Mouse (Mus musculus) CD4-positive, CD25-positive, alpha-beta regulatory T cell, adult 4 months (primary cell): ENCODE results near the gene Pard3. TPM values are rescaled to one million over a fixed set of nuclear protein-coding genes. Genes with fewer than 3 reads are reported as not detected.
"Not testable (repeated sequence)": the region's sequence is repeated elsewhere in the genome, so short reads cannot be mapped to it uniquely, and the experiment has no call there.

Experiments used
- ATAC-seq: one replicate; pipeline ENCODE4 v1.8.0; 2017
- polyA plus RNA-seq, 2 experiments: library from polyadenylated mRNA; unstranded; fragments of 100-300 nt; shearing (Covaris generic); gene quantifications; one replicate each; pipeline ENCODE4 v1.2.1; 2017

The Pard3 gene
- polyA plus RNA-seq, 2 experiments from 2014 or later: 0.75 TPM; not detected in 1

DNA sequence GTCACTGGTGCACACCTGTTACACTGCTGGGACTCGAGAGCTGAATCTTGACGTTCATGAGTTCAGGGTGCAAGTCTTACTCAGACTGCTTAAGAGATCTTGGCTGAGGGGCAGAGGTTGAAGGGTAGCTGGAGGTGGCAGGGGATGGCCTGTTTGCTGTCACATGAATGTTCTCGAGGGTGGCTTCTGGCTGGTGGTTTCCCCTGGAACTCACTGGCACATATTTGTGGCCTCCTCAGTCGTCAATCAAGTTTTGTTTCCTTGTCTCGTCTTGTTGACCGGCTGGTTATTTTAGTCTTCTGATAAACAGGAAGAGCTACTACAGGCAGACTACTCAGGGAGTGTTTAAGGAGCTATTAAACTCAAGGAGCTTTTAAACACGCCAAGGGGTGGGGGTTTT lies 79.9 kb downstream of the Pard3 start:
- no peak for ATAC-seq

DNA sequence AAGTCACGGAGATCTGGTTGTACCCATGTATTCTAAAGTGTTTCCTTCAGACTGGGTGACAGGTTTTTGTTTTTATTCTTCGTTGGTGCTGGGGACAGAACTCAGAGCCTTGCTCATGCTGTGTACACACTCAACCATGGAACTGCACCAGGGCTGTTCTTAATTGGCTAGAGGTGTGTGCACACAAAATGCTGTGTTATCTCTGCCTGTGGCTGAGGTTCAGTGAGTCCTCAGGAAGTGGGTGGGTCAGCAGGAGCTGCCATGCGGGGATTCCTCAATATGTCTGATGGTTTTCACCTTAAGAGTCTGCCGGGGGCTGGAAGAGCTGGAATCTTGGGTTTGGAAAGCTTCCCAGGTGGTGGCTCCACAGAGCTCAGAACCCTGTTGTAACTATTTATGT lies 80.9 kb downstream of the Pard3 start:
- ATAC-seq: no peak

DNA sequence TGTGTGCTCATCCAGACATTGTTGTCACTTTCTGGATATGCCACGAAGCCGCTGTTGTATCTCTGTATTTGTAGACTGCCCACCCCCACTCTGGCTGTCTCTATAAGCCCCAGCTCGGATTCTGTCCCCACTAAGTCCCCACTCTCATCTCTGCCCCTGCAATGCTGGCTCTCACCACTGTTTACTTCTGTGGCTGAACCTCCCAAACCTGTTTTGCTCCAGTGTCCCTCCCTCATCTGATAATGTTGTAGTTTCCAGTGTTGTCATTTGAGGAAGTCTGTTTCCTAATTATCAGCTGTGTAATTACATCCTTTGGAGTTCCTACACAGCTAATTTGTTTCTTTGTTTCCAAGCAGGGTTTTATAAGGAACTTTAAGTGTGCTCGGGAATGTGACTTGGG lies 81.4 kb downstream of the Pard3 start:
- no peak for ATAC-seq

DNA sequence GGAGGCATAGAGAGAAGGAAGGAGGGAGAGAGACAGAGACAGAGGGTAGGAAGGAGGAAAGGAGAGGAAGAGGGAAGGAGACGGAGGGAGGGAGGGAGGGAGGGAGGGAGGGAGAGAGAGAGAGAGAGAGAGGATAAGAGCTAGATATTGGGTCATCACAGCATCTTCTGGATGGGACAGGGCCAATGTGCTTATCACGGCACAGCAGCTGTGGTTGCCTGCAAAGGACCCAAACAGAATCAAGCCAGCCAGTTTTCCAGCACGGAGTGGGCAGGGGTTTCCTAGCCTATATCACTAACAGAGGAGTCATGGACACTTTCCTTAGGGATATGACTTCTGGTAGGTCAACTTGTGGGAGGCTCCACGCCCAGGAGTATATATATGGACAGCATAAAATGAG lies 82.4 kb downstream of the Pard3 start:
- no peak for ATAC-seq

DNA sequence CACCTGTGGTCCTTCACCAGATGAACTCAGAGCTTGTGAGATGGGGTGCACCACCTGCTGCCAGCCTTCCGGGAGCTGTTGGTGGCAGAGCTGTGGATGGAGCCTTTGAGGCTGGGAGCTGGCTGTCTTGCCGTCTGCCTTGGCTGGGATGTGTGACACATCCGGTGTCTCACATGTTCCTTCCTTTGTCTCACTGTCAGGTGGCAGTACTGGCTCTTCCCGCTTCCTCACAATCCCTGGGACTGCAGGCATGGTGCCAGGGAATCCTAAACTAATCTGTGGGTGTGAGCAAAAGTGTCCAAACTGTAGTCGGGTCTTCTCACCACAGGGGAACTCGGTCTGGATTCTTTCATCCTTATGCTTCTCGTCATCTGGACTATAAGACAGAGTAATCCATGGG lies 85.1 kb downstream of the Pard3 start:
- no peak for ATAC-seq

DNA sequence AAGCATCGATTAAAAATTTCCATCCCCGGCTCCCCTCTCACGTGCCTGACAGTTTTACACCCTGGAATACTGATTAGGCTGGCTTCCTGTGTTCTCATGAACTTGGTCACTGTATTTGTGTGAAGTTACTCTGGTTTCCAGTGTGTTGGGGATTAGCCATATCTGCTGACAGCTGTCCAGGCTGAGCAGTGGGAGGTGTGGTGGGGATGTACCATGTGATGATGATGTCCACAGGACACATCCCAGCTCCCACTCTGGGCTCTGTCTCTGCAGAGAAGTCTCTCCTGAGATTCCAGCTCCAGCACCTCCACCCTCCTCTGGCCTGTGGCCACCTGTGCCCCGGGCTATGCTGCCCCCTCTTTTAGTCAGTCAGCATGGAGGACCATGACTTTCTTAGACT lies 87.0 kb downstream of the Pard3 start:
- ATAC-seq: no peak

DNA sequence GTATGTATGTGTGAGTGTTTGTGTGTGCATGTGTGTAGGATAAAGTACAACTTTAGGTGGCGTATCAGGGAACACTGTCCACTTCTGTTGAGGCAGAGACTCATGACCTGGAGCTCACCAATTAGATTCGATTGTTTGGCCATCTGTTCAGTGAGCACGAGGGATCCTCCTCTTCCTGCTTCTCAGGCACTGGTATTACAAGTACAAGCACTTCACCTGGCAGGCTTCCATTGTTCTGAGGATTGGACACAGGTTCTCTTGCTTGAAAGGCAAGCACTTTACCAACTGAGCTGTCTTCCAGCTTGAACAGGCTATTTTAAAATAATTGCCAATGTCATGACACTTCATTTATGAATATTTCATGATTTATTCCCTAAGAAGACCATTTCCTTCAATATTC lies 88.0 kb downstream of the Pard3 start:
- no peak for ATAC-seq

DNA sequence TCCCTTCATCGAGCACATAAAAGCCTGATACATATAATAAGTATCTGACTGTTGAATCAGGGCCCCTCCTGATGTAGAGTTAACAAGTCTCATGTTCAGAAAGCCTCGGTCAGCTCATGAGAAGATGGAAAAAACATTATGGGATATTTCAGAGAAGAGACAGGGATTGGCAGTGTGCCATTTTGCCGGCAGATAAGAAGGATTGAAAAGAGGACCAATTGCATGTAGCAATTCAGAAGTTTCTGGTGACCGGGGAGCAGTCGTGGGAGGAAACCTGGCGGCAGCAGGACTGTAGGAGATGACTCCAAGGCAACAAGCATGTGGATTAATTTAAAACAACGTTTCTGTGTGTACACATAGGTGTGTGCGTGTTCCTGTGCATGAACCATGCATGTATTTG lies 93.4 kb downstream of the Pard3 start:
- ATAC-seq: no peak

DNA sequence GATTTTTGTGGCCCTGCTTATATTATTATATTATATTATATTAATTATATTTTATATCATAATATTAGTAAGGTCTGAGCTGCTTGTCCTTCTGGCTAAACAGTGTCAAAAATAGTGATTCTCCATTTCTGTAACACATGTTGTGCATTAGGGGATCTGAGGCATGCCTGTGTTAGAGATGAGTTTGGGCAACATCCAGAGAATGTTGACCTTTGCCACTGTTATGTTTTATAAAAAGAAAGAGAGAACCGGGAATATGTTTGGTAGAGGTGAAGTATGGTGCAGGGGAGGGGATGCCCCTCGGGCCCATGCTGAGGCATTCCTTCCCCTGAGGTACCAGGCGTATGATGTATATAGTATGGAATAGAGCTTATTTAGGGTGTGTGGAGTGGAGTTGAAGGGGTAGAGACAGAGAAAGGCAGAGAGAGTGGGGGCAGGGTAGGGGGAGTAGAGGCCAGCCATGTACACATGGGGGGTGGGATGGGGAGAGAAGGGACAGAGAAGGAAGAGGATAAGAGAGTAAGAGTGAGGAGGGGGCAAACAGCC lies 95.8 kb downstream of the Pard3 start:
- ATAC-seq: no peak

DNA sequence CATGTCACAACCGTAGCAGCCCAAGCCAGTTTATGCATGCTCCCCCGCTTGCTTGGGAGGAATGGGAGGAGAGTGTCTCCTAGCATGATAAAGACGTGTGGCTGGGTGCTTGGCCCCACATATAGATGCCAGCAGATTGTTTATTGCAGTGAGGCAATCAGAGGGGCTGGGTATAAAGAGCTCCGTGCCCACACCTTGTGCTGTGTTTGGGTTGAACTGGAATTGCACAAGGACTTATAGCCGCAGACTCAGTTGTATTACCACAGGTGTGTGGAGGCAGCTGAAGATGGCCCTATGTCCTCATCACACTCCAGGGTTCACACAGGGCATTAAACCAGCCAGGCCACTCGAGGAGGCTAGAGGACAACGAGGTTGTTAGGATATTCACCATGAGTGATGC lies 98.2 kb downstream of the Pard3 start:
- ATAC-seq: no peak

DNA sequence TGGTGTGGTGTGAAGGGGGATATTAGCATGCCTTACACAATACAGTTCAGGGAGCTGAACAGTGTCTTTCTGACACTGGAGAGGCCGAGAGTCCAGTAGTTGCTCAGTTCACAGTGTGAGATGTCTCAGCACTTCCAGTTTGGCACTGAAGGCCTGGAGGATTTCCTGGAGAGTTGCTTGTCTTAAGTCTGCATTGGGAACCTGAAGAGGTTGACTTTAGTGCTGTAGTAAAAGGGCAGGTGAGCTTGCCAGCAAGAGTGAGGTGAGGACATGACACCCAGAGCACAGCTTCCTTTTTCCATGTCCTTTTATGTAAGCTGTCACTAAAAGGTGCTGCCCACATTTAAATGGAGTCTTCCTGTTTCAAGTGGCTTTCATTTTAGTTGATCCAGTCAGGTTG lies 99.1 kb downstream of the Pard3 start:
- no peak for ATAC-seq

DNA sequence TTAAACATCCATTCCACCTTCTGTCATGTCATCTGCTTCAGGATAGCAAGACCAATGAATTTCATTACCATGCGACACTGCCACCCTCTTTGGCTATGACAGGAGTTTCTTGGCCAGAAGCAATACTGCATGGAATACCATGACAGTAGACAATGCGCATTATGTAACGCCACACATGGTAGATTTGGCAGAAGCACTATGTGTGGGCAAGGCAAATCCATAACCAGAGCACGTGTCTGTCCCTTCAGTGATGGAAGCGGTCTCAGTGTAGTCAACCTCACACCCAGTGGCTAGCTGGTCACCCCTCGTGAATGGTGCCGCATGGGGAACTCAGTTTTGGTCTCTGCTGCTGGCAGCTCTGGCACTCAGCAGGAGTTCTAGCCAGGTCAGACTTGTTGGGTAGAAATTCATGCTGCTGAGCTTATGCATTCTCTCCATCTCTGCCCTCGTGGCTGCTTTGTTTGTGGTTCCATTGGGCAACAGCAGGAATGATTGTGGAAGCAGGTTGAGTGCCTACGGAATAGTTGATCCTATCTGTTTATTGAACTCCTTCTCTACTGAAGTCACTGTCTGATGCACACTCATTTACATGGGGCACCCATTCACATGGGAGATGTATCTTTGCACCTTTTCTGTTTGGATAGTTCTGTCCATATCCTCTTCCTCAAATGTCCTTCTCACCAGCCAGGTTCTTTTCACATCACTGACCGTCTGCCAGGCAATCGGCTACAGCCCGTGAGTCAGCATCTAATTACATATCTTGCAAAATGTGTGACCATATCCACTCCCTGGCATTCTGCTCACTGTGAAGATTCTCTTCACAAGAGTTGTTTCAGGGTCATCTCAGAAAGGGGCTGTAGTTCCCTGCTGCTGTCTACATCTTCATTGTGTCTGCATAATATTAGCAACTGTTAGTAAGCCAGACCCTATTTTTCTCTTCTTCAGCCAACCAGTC lies 100.9 kb downstream of the Pard3 start:
- no peak for ATAC-seq

DNA sequence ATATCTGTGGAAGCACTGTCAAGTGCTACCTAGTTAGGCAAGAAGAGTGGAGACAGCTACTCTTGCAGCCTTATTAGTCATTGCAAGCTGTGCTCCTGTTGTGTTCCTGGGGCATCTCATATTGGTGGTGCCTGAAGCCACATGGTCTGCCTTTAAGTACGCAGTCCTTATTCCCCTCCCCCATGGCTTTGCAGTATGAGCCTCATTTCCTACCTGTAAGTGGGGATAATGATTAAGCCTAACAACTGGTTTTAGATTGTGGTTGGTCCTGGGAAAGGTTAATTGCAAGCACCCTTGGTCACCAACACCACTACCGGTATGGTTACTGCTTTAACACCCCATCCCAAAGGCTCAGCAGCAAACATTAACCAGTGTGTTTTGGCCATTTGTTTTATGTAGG lies 104.8 kb downstream of the Pard3 start:
- no peak for ATAC-seq

DNA sequence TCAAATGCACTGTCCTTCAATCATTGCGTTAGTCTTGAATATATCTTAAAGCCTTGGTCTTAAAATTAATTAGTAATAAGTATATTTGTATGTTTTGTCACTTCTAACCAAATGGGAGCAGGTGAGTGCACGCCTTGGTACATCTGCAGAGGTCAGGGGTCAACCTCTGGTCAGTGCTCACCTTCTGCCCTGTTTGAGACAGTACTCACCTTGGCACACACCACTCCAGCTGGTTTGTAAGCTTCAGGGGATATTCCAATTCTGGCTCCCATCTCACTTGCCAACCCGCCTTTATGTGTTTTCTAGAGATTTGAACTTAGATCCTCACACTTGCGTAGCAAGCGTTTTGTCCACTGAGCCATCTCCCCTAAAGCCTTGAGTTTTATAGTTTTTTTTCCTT lies 105.7 kb downstream of the Pard3 start:
- ATAC-seq: no peak

DNA sequence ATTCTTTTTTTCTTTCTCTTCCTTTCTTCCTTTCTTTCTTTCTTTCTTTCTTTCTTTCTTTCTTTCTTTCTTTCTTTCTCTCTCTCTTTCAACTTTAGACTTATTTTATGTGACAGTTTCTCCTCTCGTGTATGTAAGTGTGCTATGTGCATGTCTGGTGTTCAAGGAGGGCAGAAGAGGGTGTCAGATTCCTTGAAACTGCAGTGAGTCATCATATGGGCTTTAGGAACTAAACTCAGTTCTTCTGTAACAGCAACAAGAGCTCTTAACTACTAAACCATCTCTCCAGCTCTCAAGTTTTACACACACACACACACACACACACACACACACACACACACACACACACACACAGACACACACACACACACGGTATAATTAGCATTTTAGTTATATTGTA lies 106.7 kb downstream of the Pard3 start:
- not testable (repeated sequence) for ATAC-seq

DNA sequence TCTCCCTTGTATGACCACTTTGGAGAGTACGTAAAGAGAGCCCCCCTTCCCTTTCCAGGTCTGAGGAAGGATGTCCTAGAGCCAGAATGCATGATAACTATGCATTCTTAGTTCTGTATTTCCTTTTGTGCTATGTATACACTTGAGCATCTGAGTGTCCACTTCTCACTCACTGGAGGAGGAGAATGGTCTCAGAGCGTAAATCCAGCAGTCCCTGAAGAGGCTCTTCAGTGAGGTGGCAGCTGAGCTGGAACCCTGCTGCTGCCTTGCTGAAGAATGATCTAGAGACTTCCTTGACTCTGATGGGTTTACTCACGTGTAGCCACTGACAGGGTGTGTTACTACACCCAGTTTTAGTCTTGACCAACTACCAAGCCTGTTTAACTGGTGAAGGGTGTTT lies 107.2 kb downstream of the Pard3 start:
- no peak for ATAC-seq

DNA sequence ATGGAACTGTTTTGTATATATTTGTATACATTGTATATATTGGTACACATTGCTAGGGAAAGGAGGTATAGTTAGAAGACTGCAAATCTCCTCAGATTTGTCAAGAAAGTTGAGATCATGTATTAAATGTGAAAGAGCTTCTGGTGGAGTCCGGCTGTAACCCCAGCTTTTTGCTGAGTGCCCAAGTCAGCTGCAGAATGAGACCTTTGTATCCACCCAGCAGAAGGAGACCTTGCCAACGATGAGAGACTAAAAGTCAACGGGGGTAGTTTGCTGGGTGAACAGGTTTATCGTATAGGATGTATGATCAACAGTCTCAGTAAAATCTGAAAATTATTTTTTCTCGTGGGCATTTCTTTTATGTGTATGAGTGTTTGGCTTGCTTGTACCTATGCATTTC lies 109.8 kb downstream of the Pard3 start:
- ATAC-seq: no peak

DNA sequence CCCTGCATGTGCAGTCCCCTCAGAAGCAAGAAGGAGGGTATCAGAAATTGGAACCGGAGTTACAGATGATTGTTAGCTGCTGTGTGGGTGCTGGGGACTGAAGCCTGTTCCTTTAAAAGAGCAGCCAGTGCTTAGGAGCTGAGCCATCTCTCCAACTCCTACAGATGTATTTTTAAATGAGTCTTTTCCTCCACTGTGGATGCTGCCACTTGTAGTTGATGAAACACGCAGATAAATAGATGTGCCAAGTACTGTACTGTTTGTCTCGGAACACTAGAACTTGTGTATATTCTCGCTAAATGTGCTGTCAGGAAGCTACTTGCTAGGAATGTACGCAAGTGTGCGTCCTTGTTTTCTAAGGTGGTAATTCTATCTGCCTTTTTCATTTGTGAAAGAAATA lies 110.7 kb downstream of the Pard3 start:
- no peak for ATAC-seq

DNA sequence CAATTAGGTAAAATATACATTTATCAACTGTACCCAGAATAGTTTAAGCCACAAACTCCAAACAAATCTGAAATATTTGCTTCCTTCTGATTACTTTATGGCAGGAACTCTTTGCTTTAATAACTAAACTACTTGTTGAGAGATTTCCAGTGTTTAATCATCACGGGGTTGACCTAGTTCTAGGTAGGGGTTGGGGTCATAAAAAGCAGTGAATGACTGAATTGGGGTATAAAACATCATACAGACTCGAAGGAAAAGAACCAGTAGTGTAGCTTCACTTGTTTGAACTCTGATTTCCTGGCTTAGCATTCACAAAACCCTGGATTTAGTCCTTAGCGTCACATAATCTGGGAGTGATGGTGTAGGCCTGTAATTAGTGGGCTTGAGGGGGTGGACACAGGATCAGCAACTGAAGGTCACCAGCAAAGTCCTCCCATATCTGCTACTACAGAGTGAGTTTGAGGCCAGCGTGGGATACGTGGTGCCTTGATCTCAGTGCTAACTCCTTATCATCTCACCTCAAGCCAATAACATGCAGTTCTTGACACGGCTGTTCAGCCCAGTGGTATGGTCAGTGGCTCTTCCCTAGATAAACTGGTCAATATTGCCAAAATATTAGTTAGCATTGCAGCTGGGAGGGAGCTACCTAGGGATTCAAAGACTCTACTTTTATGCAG lies 111.6 kb downstream of the Pard3 start:
- no peak for ATAC-seq

DNA sequence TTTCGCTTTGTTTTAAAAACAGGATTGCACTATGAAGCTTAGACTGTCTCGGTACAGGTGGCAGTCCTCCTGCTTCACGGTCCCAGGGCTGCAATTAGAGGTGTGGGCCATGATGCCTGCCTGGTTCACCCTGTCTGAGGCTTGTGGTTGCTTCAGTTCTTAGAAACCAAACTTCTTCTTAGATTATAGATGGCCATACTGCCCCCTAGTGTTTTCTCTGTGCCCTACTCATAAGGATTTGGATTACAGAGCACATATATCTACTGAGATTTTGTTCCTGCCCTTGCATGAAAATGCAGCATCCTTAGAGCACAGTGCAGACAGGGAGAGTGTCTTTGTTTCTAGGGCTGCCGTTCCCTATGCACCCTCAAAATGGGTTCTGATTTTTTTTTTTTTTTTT lies 114.9 kb downstream of the Pard3 start:
- ATAC-seq: no peak

DNA sequence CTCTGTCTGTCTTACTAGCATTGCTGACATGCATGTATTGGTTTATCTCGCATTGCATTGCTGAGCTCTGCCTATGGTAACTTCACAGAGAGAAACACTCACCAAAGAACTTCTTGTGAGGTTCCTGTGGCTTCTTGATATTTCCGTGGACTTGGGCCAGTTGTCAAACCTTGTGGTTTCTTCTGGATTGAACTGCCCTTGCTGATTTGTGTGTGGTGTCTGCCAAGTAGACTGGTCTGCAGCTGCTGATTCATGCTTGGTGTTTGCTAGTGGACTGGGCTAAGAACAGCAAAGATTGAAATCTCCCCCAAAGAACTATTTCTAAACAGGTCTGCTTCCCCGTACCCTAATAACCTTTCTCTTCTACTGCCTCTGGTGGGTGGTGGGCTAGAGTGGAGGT lies 117.6 kb downstream of the Pard3 start:
- ATAC-seq: no peak

DNA sequence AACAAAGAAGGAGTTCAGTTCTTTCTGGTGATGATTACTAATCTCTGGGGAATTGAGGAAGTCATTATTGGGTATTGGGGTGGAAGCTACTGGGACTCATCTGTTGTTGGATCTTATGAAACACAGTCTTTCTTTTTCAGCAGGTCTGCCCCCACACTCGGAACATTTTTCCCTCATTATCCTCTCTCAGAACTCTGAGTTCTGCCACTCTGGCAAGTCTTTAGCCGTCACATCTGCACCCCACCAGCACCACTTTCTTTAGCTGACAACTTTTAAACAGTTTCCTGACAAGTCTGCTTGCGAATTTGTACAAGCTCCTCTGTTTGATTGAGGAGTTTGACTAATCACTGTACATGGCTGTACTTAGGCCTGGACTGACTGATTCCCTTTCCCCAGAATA lies 118.4 kb downstream of the Pard3 start:
- no peak for ATAC-seq

DNA sequence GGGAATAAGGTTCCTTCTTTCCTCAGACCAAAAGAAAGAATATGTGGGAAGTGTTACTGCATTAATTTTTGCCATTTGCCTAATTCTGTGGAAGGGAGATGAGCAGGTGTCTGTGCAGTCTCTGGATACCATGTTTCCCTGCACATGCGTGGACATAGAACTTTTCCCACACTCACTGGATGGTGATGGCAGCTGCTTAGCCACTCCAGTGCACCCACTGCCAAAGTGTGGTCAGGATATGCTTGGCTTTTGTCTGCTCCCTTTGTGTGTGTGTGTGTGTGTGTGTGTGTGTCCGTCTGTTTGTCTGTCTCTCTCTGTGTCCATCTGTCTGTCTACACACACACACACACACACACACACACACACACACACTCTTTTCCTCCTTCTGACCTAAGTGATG lies 119.8 kb downstream of the Pard3 start:
- ATAC-seq: no peak

DNA sequence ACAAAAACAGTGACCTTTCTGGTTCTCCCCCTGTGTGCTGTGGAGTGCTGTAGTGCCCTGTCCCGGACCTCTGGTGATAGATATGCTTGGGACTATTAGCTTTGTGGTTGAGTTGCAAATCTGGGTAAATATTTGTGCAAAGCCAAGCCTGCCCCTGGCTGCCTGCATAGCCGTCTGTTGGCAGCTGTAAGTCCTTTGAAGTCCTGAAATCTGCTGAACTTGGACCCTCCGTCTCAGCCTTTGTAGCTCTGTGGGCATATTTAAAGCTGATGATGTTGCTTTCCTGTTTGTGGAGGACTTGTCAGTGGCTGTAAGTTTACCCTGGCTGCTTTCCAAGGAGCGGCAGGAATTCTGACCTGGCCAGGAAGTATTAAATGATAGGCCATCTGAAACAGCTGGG lies 120.3 kb downstream of the Pard3 start:
- no peak for ATAC-seq
